Mouse (Mus musculus): ENCODE measurements at regions not wholly inside any gene's neighbourhood (a gene's known extent, or its start where the extent isn't known, plus 50 kb on each side); places are given as distances from the start of the nearest gene placed in this dataset.
"Not testable (repeated sequence)": the region's sequence is repeated elsewhere in the genome, so short reads cannot be mapped to it uniquely, and the experiment has no call there.

DNA sequence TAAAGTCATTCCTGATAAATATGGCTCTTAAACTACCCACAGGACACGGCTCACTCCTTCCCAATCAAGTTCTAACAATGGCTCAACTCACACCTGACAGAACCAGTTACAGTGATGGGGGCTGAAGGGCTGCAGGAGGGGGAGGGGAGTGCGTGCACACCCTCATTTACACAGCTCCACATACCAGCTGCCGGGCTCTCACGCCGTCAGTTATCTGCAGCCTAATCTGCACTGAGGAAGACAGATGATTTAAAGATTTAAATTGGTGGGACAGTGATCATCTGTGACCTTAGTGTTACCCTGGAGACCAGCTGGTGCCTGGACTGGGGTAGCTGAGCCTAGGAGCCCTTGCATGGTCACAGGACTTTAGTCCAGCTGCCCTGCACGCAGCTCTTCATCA lies 151.2 kb upstream of the Creb1 start:
- no peaks in the 10 kb centered on the region for H3K4me1 ChIP-seq (ENCODE audit: control insufficient read depth, insufficient read depth, low read length)
- no peak overlapping the region for H3K4me3 ChIP-seq (ENCODE audit: low read depth, low read length)
- H3K9ac ChIP-seq (ENCODE audit: low read depth, low read length): no peak overlapping the region
- ATAC-seq (replicated peaks; ENCODE audit: insufficient number of reproducible peaks, low FRiP score, low TSS enrichment): no peak
- H3K9me3 ChIP-seq (replicated peaks; ENCODE audit: control insufficient read depth, low read length): no peaks in the 10 kb centered on the region
- no peaks in the 10 kb centered on the region for H3K36me3 ChIP-seq (ENCODE audit: control insufficient read depth, insufficient read depth, low read length)
- no peak overlapping the region for H3K4me2 ChIP-seq
- no peaks in the 10 kb centered on the region for H3K27me3 ChIP-seq (ENCODE audit: control insufficient read depth, insufficient read depth, low read length)
- WGBS (ENCODE audit: insufficient replicate concordance): 42% methylated on average over 6 of the region's 6 CpGs
- H3K27ac ChIP-seq (ENCODE audit: low read depth, low read length): no peak overlapping the region

DNA sequence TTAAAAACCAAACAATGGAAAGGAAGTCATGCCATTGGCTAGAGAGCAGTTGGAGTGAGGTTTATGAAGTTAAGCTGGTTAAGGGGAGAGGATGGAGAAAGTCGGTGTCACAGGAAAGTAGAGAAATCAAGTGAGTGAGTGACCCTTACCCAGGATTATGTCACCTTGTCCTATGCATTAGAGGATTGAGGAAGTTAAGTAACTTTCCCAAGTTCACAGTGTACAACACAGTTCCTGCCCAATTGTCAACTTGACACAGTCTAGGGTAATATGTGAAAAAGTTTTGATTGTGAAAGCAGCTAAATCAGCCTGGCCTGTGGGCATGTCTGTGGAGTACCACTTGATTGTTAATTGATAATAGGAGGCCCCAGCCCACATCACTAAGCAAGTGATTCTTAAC lies 156.0 kb upstream of the Creb1 start:
- H3K27ac ChIP-seq (ENCODE audit: low read depth, low read length); H3K4me2 ChIP-seq; H3K27me3 ChIP-seq (ENCODE audit: control insufficient read depth, insufficient read depth, low read length); H3K36me3 ChIP-seq (ENCODE audit: control insufficient read depth, insufficient read depth, low read length); H3K4me1 ChIP-seq (ENCODE audit: control insufficient read depth, insufficient read depth, low read length); H3K9me3 ChIP-seq (replicated peaks; ENCODE audit: control insufficient read depth, low read length); ATAC-seq (replicated peaks; ENCODE audit: insufficient number of reproducible peaks, low FRiP score, low TSS enrichment); H3K9ac ChIP-seq (ENCODE audit: low read depth, low read length); H3K4me3 ChIP-seq (ENCODE audit: low read depth, low read length): not testable (repeated sequence)
- 90% methylated on average over 1 of the region's 1 CpGs for WGBS (ENCODE audit: insufficient replicate concordance)

DNA sequence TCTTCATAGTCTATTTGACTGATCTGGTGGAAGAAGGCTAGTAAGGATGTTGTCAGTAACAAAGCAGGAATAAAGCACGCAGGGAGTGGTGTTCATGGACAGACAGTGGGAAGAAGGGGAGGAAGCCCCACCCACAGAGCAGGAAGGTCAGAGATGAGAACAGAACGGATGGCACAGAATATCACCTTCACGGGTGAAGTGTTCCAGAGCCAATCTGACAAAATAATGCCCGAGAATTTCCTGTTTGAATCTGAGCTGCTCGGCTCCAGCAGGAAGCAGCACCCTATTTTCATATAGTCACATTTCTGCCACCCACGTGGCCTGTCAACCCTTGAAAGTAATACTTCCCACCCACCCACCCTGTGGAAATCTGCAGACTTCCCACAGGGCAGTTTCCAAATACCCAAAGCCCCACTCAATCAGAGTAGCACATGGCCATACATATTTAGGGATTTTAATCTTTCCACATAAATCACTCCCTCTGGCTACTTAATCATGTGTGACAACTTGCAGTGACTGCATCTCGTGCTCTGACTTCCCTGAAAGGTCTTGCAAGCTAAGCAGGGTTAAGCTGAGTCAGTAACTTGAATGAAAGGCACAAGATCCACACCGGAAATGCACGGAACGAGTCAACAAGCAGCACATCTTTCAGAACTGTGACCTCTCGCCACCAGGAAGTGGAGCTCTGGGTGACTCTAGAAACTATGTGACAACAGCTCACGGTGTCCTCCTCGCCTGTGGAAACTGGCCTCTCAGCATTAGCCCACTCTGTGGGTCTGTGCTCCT lies 158.0 kb upstream of the Creb1 start:
- Histone ChIP-seq H3K9ac (ENCODE audit: low read depth, low read length) (no peak overlapping the region), H3K9me3 (replicated peaks; ENCODE audit: control insufficient read depth, low read length) (no peaks in the 10 kb centered on the region), H3K27ac (ENCODE audit: low read depth, low read length) (no peak overlapping the region), H3K4me2 (no peak overlapping the region), H3K36me3 (ENCODE audit: control insufficient read depth, insufficient read depth, low read length) (no peaks in the 10 kb centered on the region), H3K4me3 (ENCODE audit: low read depth, low read length) (no peak overlapping the region), H3K4me1 (ENCODE audit: control insufficient read depth, insufficient read depth, low read length) (no peaks in the 10 kb centered on the region), H3K27me3 (ENCODE audit: control insufficient read depth, insufficient read depth, low read length) (no peaks in the 10 kb centered on the region)
- 56% methylated on average over 13 of the region's 13 CpGs for WGBS (ENCODE audit: insufficient replicate concordance)
- ATAC-seq (replicated peaks; ENCODE audit: insufficient number of reproducible peaks, low FRiP score, low TSS enrichment): no peak

DNA sequence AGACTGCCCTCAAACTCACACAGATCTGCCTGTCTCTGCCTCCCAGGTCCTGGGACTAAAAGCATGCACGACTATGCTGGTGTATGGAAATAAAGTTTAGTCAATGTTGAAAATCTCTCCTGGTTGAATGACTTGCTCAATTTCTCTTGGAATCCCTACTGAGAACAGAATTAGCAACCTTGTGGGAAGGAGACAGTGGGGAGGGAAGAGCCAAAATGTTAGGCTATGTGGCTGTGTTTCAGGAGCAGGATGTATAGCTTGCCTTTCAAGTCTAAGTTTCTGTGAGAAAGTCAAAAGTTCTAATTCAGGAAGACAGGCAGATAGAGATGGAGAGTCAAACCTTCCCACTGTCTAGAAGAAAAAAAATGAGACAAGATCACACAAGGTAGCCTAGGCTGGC lies 168.3 kb upstream of the Creb1 start:
- no peaks in the 10 kb centered on the region for H3K36me3 ChIP-seq (ENCODE audit: control insufficient read depth, insufficient read depth, low read length)
- no peaks in the 10 kb centered on the region for H3K27me3 ChIP-seq (ENCODE audit: control insufficient read depth, insufficient read depth, low read length)
- no peak for ATAC-seq (replicated peaks; ENCODE audit: insufficient number of reproducible peaks, low FRiP score, low TSS enrichment)
- H3K4me2 ChIP-seq: no peak overlapping the region
- H3K4me1 ChIP-seq (ENCODE audit: control insufficient read depth, insufficient read depth, low read length): no peaks in the 10 kb centered on the region
- H3K4me3 ChIP-seq (ENCODE audit: low read depth, low read length): no peak overlapping the region
- H3K9me3 ChIP-seq (replicated peaks; ENCODE audit: control insufficient read depth, low read length): no peaks in the 10 kb centered on the region
- no peak overlapping the region for H3K9ac ChIP-seq (ENCODE audit: low read depth, low read length)
- WGBS (ENCODE audit: insufficient replicate concordance): 71% methylated on average over 1 of the region's 1 CpGs
- H3K27ac ChIP-seq (ENCODE audit: low read depth, low read length): no peak overlapping the region

DNA sequence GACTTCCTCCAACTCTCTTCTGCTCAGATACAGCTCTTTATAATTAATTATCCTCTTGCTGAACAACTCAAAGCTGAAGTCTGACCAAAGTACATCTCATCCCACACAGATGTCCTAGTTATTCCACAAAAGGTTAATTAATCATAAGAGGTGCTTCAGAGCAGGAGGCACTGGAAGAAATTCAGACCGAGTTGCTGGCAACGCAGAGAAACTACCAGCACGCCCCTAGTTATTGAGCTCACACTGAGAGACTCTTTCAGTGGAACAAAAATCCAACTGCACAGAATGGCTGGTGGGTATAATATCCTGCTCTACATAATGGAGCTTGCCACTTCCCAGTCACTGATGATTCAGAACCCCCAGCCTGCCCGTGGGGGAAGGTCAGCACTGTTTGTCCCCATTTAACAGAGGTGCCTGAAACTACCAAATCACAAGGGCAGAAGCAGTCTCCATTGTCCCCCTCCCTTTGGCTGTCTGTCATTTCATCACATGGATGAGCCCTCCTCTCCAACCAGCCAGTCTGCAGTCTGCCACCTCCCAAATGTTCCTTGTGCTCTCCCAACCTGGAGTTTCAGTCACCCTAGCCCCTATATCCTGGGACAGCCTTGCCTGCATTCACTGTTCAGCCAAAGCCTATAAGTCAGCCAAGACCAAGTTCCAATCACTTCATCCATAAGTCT lies 170.3 kb upstream of the Creb1 start:
- no peaks in the 10 kb centered on the region for H3K9me3 ChIP-seq (replicated peaks; ENCODE audit: control insufficient read depth, low read length)
- H3K4me3 ChIP-seq (ENCODE audit: low read depth, low read length): no peak overlapping the region
- no peaks in the 10 kb centered on the region for H3K36me3 ChIP-seq (ENCODE audit: control insufficient read depth, insufficient read depth, low read length)
- no peak overlapping the region for H3K9ac ChIP-seq (ENCODE audit: low read depth, low read length)
- no peaks in the 10 kb centered on the region for H3K4me1 ChIP-seq (ENCODE audit: control insufficient read depth, insufficient read depth, low read length)
- no peaks in the 10 kb centered on the region for H3K27me3 ChIP-seq (ENCODE audit: control insufficient read depth, insufficient read depth, low read length)
- WGBS (ENCODE audit: insufficient replicate concordance): 76% methylated on average over 4 of the region's 4 CpGs
- no peak overlapping the region for H3K4me2 ChIP-seq
- ATAC-seq (replicated peaks; ENCODE audit: insufficient number of reproducible peaks, low FRiP score, low TSS enrichment): no peak
- H3K27ac ChIP-seq (ENCODE audit: low read depth, low read length): no peak overlapping the region

DNA sequence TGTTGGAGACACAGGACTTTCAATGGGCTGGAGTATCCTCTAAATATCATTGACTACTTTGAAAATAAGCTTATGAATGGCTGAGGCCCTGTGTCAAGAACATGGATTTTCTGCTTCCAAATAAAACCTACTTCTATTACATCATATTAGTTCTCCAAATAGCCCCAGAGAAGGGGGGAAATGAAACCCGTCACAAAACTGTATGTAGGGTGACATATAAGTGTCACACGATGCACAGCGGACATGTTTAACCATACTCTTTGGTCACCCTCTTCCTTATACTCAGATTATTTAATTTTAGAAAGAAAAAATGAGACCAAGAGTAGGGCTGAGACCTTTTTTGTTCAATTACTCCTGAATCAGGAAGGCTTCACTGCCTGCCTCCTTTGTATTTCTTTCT lies 189.2 kb upstream of the Creb1 start:
- Histone ChIP-seq H3K27me3 (ENCODE audit: control insufficient read depth, insufficient read depth, low read length) (no peaks in the 10 kb centered on the region), H3K9ac (ENCODE audit: low read depth, low read length) (no peak overlapping the region), H3K4me2 (no peak overlapping the region), H3K4me3 (ENCODE audit: low read depth, low read length) (no peak overlapping the region), H3K27ac (ENCODE audit: low read depth, low read length) (no peak overlapping the region), H3K9me3 (replicated peaks; ENCODE audit: control insufficient read depth, low read length) (no peaks in the 10 kb centered on the region), H3K36me3 (ENCODE audit: control insufficient read depth, insufficient read depth, low read length) (no peaks in the 10 kb centered on the region), H3K4me1 (ENCODE audit: control insufficient read depth, insufficient read depth, low read length) (no peaks in the 10 kb centered on the region)
- no peak for ATAC-seq (replicated peaks; ENCODE audit: insufficient number of reproducible peaks, low FRiP score, low TSS enrichment)
- whole genome bisulfite sequencing (ENCODE audit: insufficient replicate concordance): 78% methylated on average over 3 of the region's 3 CpGs

DNA sequence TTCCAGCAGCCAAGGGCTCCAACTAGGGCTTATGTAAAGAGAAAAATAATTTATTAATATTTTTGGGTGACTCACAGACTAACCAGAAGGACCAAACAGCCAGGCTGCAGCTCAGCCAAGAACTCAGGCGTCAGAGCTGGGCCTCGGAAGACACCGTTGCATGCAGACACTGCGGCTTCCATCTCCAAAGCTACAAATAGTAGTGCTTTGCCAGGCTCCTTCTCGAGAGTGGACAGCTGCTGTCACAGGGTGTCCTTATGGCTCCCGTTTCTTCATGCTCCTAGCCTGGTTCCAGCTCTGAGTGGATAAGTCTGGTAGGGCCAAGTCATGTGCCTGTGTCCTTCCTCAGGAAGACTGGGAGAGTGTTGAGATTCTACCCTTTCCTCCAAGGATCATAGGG lies 190.8 kb upstream of the Creb1 start:
- Histone ChIP-seq H3K27ac (ENCODE audit: low read depth, low read length) (no peak overlapping the region), H3K27me3 (ENCODE audit: control insufficient read depth, insufficient read depth, low read length) (no peaks in the 10 kb centered on the region), H3K4me1 (ENCODE audit: control insufficient read depth, insufficient read depth, low read length) (no peaks in the 10 kb centered on the region), H3K4me2 (no peak overlapping the region), H3K9me3 (replicated peaks; ENCODE audit: control insufficient read depth, low read length) (no peaks in the 10 kb centered on the region), H3K4me3 (ENCODE audit: low read depth, low read length) (no peak overlapping the region), H3K9ac (ENCODE audit: low read depth, low read length) (no peak overlapping the region), H3K36me3 (ENCODE audit: control insufficient read depth, insufficient read depth, low read length) (no peaks in the 10 kb centered on the region)
- 82% methylated on average over 6 of the region's 6 CpGs for WGBS (ENCODE audit: insufficient replicate concordance)
- ATAC-seq (replicated peaks; ENCODE audit: insufficient number of reproducible peaks, low FRiP score, low TSS enrichment): no peak

DNA sequence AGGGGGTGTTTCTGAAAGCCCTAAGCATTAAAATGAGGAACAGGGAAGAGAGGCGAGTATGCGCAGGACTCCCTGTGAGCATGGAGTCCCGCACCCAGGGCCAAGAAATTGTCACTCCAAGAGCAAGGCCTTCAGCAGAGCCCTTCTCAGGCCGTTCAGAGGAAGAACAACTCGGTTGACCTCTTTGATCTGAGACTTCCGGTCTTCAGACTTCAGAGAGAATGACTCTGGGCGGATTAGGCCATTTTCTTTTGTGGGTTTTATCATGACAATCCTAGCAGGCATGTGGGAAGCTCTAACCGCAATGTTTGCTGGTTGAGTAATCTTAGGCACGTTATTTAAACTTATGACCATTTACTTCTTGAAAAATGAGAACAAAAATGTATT lies 193.9 kb upstream of the Creb1 start:
- no peak for ATAC-seq (replicated peaks; ENCODE audit: insufficient number of reproducible peaks, low FRiP score, low TSS enrichment)
- no peaks in the 10 kb centered on the region for H3K36me3 ChIP-seq (ENCODE audit: control insufficient read depth, insufficient read depth, low read length)
- no peaks in the 10 kb centered on the region for H3K27me3 ChIP-seq (ENCODE audit: control insufficient read depth, insufficient read depth, low read length)
- H3K4me1 ChIP-seq (ENCODE audit: control insufficient read depth, insufficient read depth, low read length): no peaks in the 10 kb centered on the region
- no peak overlapping the region for H3K9ac ChIP-seq (ENCODE audit: low read depth, low read length)
- no peak overlapping the region for H3K27ac ChIP-seq (ENCODE audit: low read depth, low read length)
- H3K4me3 ChIP-seq (ENCODE audit: low read depth, low read length): no peak overlapping the region
- no peak overlapping the region for H3K4me2 ChIP-seq
- 46% methylated on average over 9 of the region's 9 CpGs for WGBS (ENCODE audit: insufficient replicate concordance)
- H3K9me3 ChIP-seq (replicated peaks; ENCODE audit: control insufficient read depth, low read length): no peaks in the 10 kb centered on the region

All from heart, embryonic 11.5 days (tissue).